Mouse (Mus musculus) embryonic facial prominence, embryonic 15.5 days (tissue): ENCODE results near the gene Ankrd33b. TPM values are rescaled to one million over a fixed set of nuclear protein-coding genes. Genes with fewer than 3 reads are reported as not detected.

ENCODE experiments used
- ATAC-seq: fragments of 200-750 bp; cut with Nextera tagmentation; 2 replicates; pipeline ENCODE4 v1.8.0; 2017; ENCODE audit warnings: low read depth, moderate TSS enrichment; ENCODE audit not compliant: insufficient number of reproducible peaks, low FRiP score, low TSS enrichment
- H3K27ac ChIP-seq: fragments of 300-500 bp; sonication (generic); replicated peaks from 2 replicates; pipeline ENCODE4 v1.5.1; 2015; ENCODE audit warnings: mild to moderate bottlenecking, inconsistent platforms
- H3K27me3 ChIP-seq: fragments of 300-500 bp; sonication (generic); 2 replicates; pipeline ENCODE4 v1.6.1; 2015; ENCODE audit warnings: inconsistent platforms
- H3K36me3 ChIP-seq: fragments of 300-500 bp; sonication (generic); 2 replicates; pipeline ENCODE4 v1.6.1; 2015; ENCODE audit warnings: mild to moderate bottlenecking, inconsistent platforms
- H3K4me1 ChIP-seq: fragments of 300-500 bp; sonication (generic); 2 replicates; pipeline ENCODE4 v1.6.1; 2015; ENCODE audit warnings: inconsistent platforms
- H3K4me2 ChIP-seq: fragments of 300-500 bp; sonication (generic); replicated peaks from 2 replicates; pipeline ENCODE4 v1.6.1; 2015; ENCODE audit warnings: mild to moderate bottlenecking, inconsistent platforms
- H3K4me3 ChIP-seq: fragments of 300-500 bp; sonication (generic); replicated peaks from 2 replicates; pipeline ENCODE4 v1.5.1; 2015; ENCODE audit warnings: mild to moderate bottlenecking, inconsistent platforms
- H3K9ac ChIP-seq: fragments of 300-500 bp; sonication (generic); 2 replicates; pipeline ENCODE4 v1.6.1; 2015; ENCODE audit warnings: inconsistent platforms
- H3K9me3 ChIP-seq: fragments of 300-500 bp; sonication (generic); replicated peaks from 2 replicates; pipeline ENCODE4 v1.6.1; 2016; ENCODE audit warnings: inconsistent platforms
- WGBS: fragments of 180-500 bp; shearing (Covaris S2); methylation state at CpG from one replicate; pipeline ENCODE4 v1.1.7; 2015; 5-methylcytosine and 5-hydroxymethylcytosine counted together
- polyA plus RNA-seq: library from polyadenylated mRNA; unstranded; fragments of >200 nt; fragmentation: Nextera tagmentation; extraction: Ambion mirVana; gene quantifications from 2 replicates; pipeline ENCODE4 v1.2.1, GENCODE M21; 2015

The Ankrd33b gene
- polyA plus RNA-seq, 1 experiment from 2014 or later: 0.80 TPM

DNA sequence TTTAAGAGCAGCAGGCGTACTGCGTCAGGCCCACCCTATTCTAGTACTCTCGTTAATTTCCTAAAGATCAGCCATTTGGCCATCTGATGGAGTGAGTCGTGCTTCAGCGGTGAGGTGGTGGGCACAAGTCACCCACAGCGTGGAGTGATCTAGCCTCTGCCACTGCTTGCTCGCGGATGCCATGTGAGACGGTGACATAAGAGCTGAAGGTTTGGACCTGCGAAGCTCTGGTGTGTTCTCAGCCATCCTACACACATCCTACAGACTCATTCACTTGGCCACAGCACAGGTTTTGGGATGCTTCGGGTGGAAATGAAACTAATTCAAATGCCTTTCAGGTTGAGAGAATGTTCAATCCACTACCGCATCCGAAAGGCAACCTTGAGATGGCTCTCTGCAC is 31.2 kb upstream of the Ankrd33b start:
- no peaks in the 10 kb centered on the region for H3K36me3 ChIP-seq
- no peak overlapping the region for H3K9ac ChIP-seq
- no peaks in the 10 kb centered on the region for H3K27me3 ChIP-seq
- H3K27ac ChIP-seq: no peak overlapping the region
- H3K9me3 ChIP-seq: no peaks in the 10 kb centered on the region
- H3K4me1 ChIP-seq: no peaks in the 10 kb centered on the region
- ATAC-seq: no peak
- 91% methylated on average over 13 of the region's 13 CpGs for WGBS
- H3K4me2 ChIP-seq: no peak overlapping the region
- H3K4me3 ChIP-seq: no peak overlapping the region

GRCm38 (mm10) chr15:31397379-31397778 is 29.9 kb upstream of the Ankrd33b start:
- 78% methylated on average over 3 of the region's 3 CpGs for WGBS
- no peak for ATAC-seq
- Histone ChIP-seq H3K9me3 (no peaks in the 10 kb centered on the region), H3K4me1 (no peaks in the 10 kb centered on the region), H3K4me2 (no peak overlapping the region), H3K36me3 (no peaks in the 10 kb centered on the region), H3K27ac (no peak overlapping the region), H3K4me3 (no peak overlapping the region), H3K27me3 (no peaks in the 10 kb centered on the region), H3K9ac (no peak overlapping the region)

DNA sequence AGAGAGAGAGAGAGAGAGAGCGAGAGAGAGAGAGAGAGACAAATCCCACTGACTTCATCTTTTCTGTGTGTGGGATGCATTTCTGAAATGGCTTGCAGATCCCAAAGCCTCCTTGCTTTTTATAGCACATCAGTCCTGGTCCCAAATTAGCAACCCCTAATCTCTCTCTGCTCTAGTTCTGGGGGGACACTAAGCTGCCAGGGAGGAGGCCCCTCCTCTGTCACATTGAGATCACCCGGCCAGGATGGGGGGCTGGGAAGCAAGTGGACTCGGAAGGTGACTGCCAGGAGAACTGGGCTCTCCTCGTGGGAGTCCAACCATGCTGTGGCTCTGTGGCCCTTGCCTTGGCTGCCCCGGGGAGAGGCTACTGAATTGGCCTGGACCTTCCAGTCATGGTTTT is 29.2 kb upstream of the Ankrd33b start:
- H3K4me2 ChIP-seq: no peak overlapping the region
- 79% methylated on average over 5 of the region's 5 CpGs for WGBS
- H3K9me3 ChIP-seq: no peaks in the 10 kb centered on the region
- H3K36me3 ChIP-seq: no peaks in the 10 kb centered on the region
- no peaks in the 10 kb centered on the region for H3K27me3 ChIP-seq
- no peak overlapping the region for H3K27ac ChIP-seq
- ATAC-seq: no peak
- no peaks in the 10 kb centered on the region for H3K4me1 ChIP-seq
- no peak overlapping the region for H3K9ac ChIP-seq
- no peak overlapping the region for H3K4me3 ChIP-seq

DNA sequence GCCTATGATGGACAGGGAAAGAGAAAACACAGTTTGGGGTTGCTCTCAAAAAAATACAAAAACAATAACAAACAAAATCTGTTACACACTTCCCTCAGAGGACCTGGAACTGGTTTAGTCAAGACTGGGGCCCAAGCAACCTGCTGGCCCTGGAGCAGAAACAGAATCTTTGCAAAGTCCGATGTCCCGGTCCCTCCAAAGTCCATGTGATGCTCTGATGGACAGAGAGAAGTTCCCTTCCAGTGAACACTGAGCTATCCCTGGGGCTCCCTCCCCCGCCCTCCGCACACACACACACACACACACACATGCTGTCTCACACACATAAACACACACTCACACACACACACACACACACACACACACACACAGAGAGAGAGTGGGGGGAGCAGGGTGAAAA is 28.5 kb upstream of the Ankrd33b start:
- no peak overlapping the region for H3K9ac ChIP-seq
- no peak overlapping the region for H3K4me3 ChIP-seq
- no peak for ATAC-seq
- no peak overlapping the region for H3K4me2 ChIP-seq
- 73% methylated on average over 4 of the region's 4 CpGs for WGBS
- H3K36me3 ChIP-seq: no peaks in the 10 kb centered on the region
- H3K27ac ChIP-seq: no peak overlapping the region
- H3K9me3 ChIP-seq: no peaks in the 10 kb centered on the region
- H3K4me1 ChIP-seq: no peaks in the 10 kb centered on the region
- no peaks in the 10 kb centered on the region for H3K27me3 ChIP-seq

DNA sequence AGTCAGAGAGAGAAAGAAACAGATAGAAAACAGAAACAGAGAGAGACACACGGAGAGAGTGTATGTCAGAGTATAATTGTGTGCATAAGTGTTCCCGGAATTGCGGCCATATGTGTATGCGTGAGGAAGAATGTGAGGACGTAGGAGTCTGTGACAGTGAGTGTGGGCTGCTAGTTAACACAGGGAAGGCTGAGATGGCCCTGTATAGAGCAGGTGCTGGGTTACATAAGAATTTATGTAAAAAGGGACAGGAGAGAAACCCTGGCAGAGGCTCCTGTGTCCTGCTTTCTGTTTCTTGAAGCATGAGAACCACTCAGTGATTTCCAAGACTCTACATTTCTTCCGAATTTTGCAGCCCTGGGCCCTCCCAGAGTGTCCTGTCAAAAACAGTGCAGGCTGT is 25.9 kb upstream of the Ankrd33b start:
- Histone ChIP-seq H3K9me3 (no peaks in the 10 kb centered on the region), H3K9ac (no peak overlapping the region), H3K36me3 (no peaks in the 10 kb centered on the region), H3K27me3 (no peaks in the 10 kb centered on the region), H3K4me3 (no peak overlapping the region), H3K27ac (no peak overlapping the region), H3K4me2 (no peak overlapping the region), H3K4me1 (no peaks in the 10 kb centered on the region)
- ATAC-seq: no peak
- WGBS: 66% methylated on average over 6 of the region's 6 CpGs

- no peaks in the 10 kb centered on the region for H3K4me1 ChIP-seq
- H3K36me3 ChIP-seq: no peaks in the 10 kb centered on the region
- ATAC-seq: no peak
- H3K9me3 ChIP-seq: peaks cover under 1% of the 10 kb centered on the region; the same call in 1 of the 2 replicates
- H3K4me2 ChIP-seq: no peak overlapping the region
- H3K27ac ChIP-seq: no peak overlapping the region
- no peak overlapping the region for H3K9ac ChIP-seq
- 67% methylated on average over 7 of the region's 7 CpGs for WGBS
- no peak overlapping the region for H3K4me3 ChIP-seq
- H3K27me3 ChIP-seq: no peaks in the 10 kb centered on the region
Measured at GRCm38 (mm10) chr15:31392705-31393104, 25.2 kb upstream of the Ankrd33b start.

- WGBS: 77% methylated on average over 4 of the region's 4 CpGs
- no peak overlapping the region for H3K9ac ChIP-seq
- H3K4me1 ChIP-seq: no peaks in the 10 kb centered on the region
- H3K27me3 ChIP-seq: no peaks in the 10 kb centered on the region
- H3K36me3 ChIP-seq: no peaks in the 10 kb centered on the region
- H3K9me3 ChIP-seq: peaks cover 5% of the 10 kb centered on the region; the same call in 1 of the 2 replicates
- H3K4me3 ChIP-seq: no peak overlapping the region
- H3K4me2 ChIP-seq: no peak overlapping the region
- H3K27ac ChIP-seq: no peak overlapping the region
- ATAC-seq: no peak
Measured at GRCm38 (mm10) chr15:31392135-31392534, 24.6 kb upstream of the Ankrd33b start.

DNA sequence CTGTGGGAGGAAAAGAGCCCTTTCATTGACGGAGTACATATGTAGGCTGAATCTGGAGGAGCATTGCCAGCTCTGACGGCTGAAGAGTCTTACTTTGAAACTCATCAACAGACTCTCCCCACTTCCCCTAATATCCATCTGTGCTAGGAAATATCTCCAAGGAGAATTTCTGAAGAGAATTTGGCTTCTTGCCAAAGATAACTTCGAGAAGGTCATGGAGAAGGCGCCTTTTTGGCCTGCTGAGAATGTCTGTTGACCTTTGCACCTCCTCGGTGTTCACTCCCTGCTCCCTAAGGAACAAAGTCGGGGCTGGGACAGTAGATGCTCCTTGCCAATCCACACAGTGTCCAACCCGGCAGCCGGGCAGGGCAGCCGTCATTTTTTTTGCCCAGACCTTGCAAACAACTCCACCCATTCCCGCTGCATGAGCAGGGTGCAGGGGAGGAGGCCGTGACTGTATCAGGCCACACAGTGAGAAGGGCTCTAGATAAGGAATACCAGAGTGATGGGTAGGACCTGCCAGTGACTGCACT is 14.5 kb upstream of the Ankrd33b start:
- Histone ChIP-seq H3K4me2 (no peak overlapping the region), H3K9me3 (no peaks in the 10 kb centered on the region), H3K9ac (no peak overlapping the region), H3K4me3 (no peak overlapping the region), H3K36me3 (no peaks in the 10 kb centered on the region), H3K27me3 (no peaks in the 10 kb centered on the region), H3K27ac (no peak overlapping the region), H3K4me1 (no peaks in the 10 kb centered on the region)
- no peak for ATAC-seq
- WGBS: 61% methylated on average over 11 of the region's 11 CpGs

DNA sequence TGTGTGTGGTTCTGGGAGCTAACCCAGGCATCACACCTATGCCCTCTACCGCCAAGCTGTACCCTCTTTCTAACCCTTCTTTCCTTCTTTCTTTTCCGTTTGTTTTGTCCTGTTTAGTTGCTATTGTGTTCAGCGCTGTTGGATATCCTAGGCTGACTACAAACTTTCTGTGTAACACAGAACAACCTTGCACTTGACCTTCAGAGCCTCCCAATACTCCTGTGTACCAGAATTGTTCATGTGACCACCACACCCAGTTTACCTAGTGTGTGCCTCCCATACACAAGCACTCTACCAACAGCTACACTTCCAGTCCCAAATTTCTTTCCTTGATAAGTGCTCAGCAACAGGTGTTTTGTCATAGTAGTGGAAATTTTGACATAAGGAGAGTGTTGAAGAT is 11.9 kb upstream of the Ankrd33b start:
- 83% methylated on average over 3 of the region's 3 CpGs for WGBS
- Histone ChIP-seq H3K9ac (no peak overlapping the region), H3K27me3 (no peaks in the 10 kb centered on the region)

DNA sequence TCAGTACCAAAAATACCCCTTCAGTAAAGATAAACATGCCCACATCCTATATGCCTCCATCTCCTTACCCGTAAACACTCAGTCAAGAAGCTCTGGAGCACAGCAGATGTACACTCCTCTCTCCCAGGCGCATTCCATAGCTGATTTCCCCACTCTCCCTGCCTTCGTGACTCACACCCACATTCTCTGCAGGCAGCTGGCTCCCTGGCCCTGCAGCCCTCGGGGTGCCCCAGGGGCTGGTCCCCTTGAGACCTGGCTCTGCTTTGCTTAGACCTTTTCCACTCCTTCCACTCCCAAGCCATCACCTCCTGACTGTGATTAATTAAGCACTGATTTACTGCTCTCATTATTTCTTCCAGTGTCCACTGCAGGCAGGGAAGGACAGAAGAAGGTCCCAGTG is 7.7 kb upstream of the Ankrd33b start:
- Histone ChIP-seq H3K27ac (no peak overlapping the region), H3K9ac (no peak overlapping the region), H3K9me3 (no peaks in the 10 kb centered on the region), H3K4me1 (no peaks in the 10 kb centered on the region), H3K36me3 (no peaks in the 10 kb centered on the region), H3K27me3 (no peaks in the 10 kb centered on the region), H3K4me2 (no peak overlapping the region), H3K4me3 (no peak overlapping the region)
- ATAC-seq: peak; percentile 71
- WGBS: 37% methylated on average over 4 of the region's 4 CpGs

More for the DNA sequence above, 11.9 kb upstream of the Ankrd33b start:
- ATAC-seq: no peak
- H3K4me2 ChIP-seq: no peak overlapping the region
- no peak overlapping the region for H3K4me3 ChIP-seq
- no peak overlapping the region for H3K27ac ChIP-seq
- no peaks in the 10 kb centered on the region for H3K4me1 ChIP-seq
- no peaks in the 10 kb centered on the region for H3K36me3 ChIP-seq
- no peaks in the 10 kb centered on the region for H3K9me3 ChIP-seq

DNA sequence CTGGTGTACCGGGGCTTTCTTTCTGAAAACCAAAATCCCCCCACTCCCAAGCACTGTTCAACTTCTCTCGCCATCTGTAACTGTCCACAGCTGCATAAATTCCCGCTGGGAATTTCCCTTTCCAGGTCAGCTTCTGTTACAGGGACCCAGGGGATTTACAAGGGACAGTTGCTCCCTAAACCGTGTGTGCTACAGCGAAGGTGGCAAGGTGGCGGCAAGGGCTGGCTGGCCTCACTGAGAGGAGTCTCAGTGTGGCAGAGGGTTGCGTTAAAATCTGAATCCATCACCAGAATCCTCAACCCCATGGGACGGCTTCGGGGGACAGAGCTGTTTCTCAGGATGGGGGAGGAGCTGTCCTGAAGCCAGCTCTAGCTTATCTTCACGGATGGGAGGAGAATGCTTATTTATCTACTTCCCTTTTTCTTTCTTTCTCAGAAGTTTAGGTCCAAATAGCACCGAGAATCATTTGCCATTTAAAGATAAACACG is 1.6 kb upstream of the Ankrd33b start:
- H3K27me3 ChIP-seq: peaks cover 52% of the 10 kb centered on the region
- WGBS: 12% methylated on average over 12 of the region's 12 CpGs
- no peaks in the 10 kb centered on the region for H3K36me3 ChIP-seq
- peaks cover 31% of the 10 kb centered on the region for H3K4me1 ChIP-seq
- H3K4me3 ChIP-seq: no peak overlapping the region
- H3K27ac ChIP-seq: no peak overlapping the region
- no peaks in the 10 kb centered on the region for H3K9me3 ChIP-seq
- no peak for ATAC-seq
- no peak overlapping the region for H3K4me2 ChIP-seq
- H3K9ac ChIP-seq: no peak overlapping the region

GRCm38 (mm10) chr15:31368556-31368955 is 1.0 kb upstream of the Ankrd33b start:
- H3K4me3 ChIP-seq: no peak overlapping the region
- H3K9ac ChIP-seq: no peak overlapping the region
- H3K9me3 ChIP-seq: no peaks in the 10 kb centered on the region
- no peak overlapping the region for H3K27ac ChIP-seq
- 25% methylated on average over 8 of the region's 8 CpGs for WGBS
- peaks cover 31% of the 10 kb centered on the region for H3K4me1 ChIP-seq
- no peaks in the 10 kb centered on the region for H3K36me3 ChIP-seq
- H3K27me3 ChIP-seq: peaks cover 53% of the 10 kb centered on the region
- no peak for ATAC-seq
- H3K4me2 ChIP-seq: no peak overlapping the region
